Mouse (Mus musculus) gonadal fat pad, adult 2 months (tissue): ENCODE results near the gene Tmem176b. TPM values are rescaled to one million over a fixed set of nuclear protein-coding genes. Genes with fewer than 3 reads are reported as not detected.
A peak's percentile ranks its signal among the peaks of the same experiment; 100 is the strongest.

Experiments used
- DNase-seq: peaks from one replicate; pipeline ENCODE4 v3.0.0-alpha.2; 2012; ENCODE audit warnings: low read depth
- polyA plus RNA-seq: library from polyadenylated mRNA; depleted of rRNA; stranded (reverse); fragments of >200 nt; gene quantifications from 2 replicates; pipeline ENCODE4 v1.2.3, GENCODE M21; 2012; rRNA removed

Gene Tmem176b
- polyA plus RNA-seq, 1 experiment = 390 TPM

GRCm38 (mm10) chr6:48787867-48788266 lies 53.4 kb downstream of the Tmem176b start:
- no peak for DNase-seq

GRCm38 (mm10) chr6:48785601-48786000 lies 55.7 kb downstream of the Tmem176b start:
- no peak for DNase-seq

GRCm38 (mm10) chr6:48785189-48785588 lies 56.1 kb downstream of the Tmem176b start:
- DNase-seq = peak; percentile 77

- no peak for DNase-seq
These were observed 56.9 kb downstream of the Tmem176b start for GRCm38 (mm10) chr6:48784406-48784805.

Other genes with a start within 250 kb of the Tmem176b start
- gene Repin1, start 247.6 kb downstream of the Tmem176b start, polyA plus RNA-seq = 51.0 and 53.2 TPM in 2 replicates
- gene Gm44965, start 247.6 kb downstream of the Tmem176b start, polyA plus RNA-seq = not detected in 2 replicates
- gene Zfp775, start 239.4 kb downstream of the Tmem176b start, polyA plus RNA-seq = 5.1 and 5.6 TPM in 2 replicates
- 0.71 and 0.81 TPM in 2 replicates for gene AI854703, start 214.7 kb downstream of the Tmem176b start, polyA plus RNA-seq
- gene Gimap8, start 194.3 kb downstream of the Tmem176b start, polyA plus RNA-seq = 3.9 and 4.5 TPM in 2 replicates
- 2.1 and 2.3 TPM in 2 replicates for gene Gimap9, start 165.4 kb downstream of the Tmem176b start, polyA plus RNA-seq
- gene Gimap4, start 156.9 kb downstream of the Tmem176b start, polyA plus RNA-seq = 9.8 and 13.8 TPM in 2 replicates
- 10.4 and 12.7 TPM in 2 replicates for gene Gimap6, start 133.3 kb downstream of the Tmem176b start, polyA plus RNA-seq
- gene Gm28053, start 122.9 kb downstream of the Tmem176b start, polyA plus RNA-seq = 0.66 TPM in 1 of 2 replicates, not detected in the other
- gene Gimap7, start 122.9 kb downstream of the Tmem176b start, polyA plus RNA-seq = 0.20 and 0.34 TPM in 2 replicates
- 4.1 and 4.3 TPM in 2 replicates for gene Gimap1, start 102.4 kb downstream of the Tmem176b start, polyA plus RNA-seq
- 5.6 and 8.3 TPM in 2 replicates for gene Gimap5, start 95.3 kb downstream of the Tmem176b start, polyA plus RNA-seq
- 3.1 and 3.5 TPM in 2 replicates for gene Gimap3, start 70.6 kb downstream of the Tmem176b start, polyA plus RNA-seq
- 109 and 139 TPM in 2 replicates for gene Tmem176a, start 577 bp downstream of the Tmem176b start, polyA plus RNA-seq
- 2.8 and 3.1 TPM in 2 replicates for gene Aoc1, start 31.4 kb upstream of the Tmem176b start, polyA plus RNA-seq
- gene 1600015I10Rik, start 88.4 kb upstream of the Tmem176b start, polyA plus RNA-seq = 0.08 and 0.13 TPM in 2 replicates
- 0.05 TPM in 1 of 2 replicates, not detected in the other for gene Doxl2, start 133.5 kb upstream of the Tmem176b start, polyA plus RNA-seq
- 7.6 TPM in 1 of 2 replicates, not detected in the other for gene Svs1, start 145.4 kb upstream of the Tmem176b start, polyA plus RNA-seq
- 71.9 and 88.7 TPM in 2 replicates for gene Gpnmb, start 195.1 kb upstream of the Tmem176b start, polyA plus RNA-seq
- gene Malsu1, start 232.3 kb upstream of the Tmem176b start, polyA plus RNA-seq = 15.7 and 21.5 TPM in 2 replicates